Mouse (Mus musculus): ENCODE results near the gene Ier2.
A peak's percentile ranks its signal among the peaks of the same experiment; 100 is the strongest.

Ier2 gene

GRCm38 (mm10) chr8:84662581-84663065 is at the start of gene Ier2:
TSS of gene Ier2 (minus strand) at chr8:84662852.
- DNase-seq (ENCODE audit: low spot score): peak; percentile 91

GRCm38 (mm10) chr8:84711933-84712758 is 49.5 kb upstream of the Ier2 start:
- DNase-seq (ENCODE audit: low spot score): no peak

DNA sequence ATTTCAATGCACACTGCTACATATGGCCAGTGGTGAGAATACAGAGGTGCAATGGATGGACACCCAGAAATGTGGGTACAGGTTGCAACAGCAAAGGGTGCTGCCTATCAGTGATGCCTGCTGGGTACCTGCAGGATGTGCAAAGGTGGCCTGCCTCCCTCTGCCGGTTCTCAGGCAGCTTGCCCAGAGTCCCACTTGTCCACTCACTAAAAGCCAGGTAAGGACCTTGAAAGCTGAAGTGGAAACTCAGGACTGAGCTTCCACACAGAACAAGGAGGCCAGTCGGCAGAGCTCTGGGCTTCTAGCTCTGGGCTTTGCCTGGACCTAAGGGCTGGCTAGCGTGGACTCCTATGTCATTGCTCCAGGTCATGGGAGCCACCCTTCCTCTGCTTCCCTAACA is 48.7 kb upstream of the Ier2 start:
- DNase-seq (ENCODE audit: low spot score): no peak

DNA sequence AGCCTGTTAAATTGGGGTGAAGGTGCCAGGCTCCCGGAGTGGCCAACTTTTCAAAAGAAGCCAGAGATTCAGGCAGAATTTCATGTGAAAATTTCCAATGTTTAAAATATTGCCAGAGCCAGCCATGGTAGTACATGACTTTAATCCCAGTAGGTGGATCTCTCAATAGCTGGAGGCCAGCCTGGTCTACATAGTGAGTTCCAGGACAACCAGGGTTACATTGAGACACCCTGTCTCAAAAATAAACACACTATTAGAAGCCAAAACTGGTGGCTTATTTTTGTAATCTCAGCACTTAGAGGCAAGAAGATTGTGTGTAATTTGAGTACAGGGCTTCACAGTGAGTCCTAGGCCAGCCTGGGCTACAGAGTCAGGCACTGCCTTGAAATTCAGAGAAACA is 47.3 kb upstream of the Ier2 start:
- DNase-seq (ENCODE audit: low spot score): no peak

DNA sequence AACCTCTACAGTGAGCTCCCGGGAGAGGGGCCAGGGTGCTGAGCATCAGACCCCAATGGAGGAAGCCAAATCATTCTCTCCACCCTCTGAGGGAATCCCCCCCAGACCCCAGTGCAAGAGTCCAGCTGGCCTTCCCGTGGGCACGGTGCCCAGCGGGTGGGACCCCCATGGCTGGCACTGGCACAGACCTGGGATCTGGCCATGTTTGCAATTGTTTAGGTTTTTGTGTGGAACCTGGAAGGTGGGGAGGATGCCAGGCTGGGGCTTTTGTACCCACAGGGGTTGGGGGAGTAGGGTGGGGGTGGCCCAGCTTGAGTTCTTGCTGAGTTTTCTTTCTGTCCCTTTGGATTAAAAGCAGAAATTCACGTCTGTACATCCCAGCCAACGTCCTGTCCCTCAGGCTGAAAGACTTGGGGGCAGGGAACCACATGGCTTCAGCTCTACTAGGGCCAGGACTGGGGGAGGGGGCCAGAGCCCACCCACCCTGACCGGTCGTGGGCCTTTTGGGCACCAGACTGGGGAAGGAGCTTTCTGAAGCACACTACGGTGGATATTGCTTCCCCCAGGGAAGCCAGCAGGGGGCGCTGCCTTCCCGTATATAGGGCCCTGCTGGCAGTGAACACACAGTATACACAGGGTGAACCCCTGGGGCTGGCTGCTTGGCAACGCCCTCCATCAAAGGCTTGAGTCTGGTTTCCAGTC is 46.3 kb upstream of the Ier2 start:
- DNase-seq (ENCODE audit: low spot score): peak; percentile 77

DNA sequence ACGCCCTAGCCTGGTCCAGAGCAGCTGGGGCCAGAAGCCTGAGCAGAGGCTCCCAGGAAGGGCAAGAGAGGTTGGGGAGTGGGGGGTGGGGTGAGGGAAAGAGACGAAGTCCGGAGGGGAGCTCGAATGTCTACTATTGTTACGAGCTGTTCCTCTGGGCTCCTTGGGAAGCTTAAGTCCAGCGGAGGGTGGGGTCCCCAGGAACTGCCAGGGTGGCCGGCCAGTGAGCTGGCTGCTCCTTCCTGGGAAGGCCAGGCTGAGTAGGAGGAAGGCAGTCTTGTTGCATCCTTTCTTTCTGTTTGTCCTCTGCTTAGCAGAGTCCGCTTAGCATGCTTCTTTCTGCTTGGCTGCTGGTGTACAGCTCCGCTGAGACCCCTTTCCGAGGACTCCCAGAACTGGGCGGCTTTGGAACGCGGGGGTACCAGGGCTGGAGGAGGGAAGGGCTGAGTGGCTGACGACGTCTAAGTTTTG is 45.5 kb upstream of the Ier2 start:
- no peak for DNase-seq (ENCODE audit: low spot score)

DNA sequence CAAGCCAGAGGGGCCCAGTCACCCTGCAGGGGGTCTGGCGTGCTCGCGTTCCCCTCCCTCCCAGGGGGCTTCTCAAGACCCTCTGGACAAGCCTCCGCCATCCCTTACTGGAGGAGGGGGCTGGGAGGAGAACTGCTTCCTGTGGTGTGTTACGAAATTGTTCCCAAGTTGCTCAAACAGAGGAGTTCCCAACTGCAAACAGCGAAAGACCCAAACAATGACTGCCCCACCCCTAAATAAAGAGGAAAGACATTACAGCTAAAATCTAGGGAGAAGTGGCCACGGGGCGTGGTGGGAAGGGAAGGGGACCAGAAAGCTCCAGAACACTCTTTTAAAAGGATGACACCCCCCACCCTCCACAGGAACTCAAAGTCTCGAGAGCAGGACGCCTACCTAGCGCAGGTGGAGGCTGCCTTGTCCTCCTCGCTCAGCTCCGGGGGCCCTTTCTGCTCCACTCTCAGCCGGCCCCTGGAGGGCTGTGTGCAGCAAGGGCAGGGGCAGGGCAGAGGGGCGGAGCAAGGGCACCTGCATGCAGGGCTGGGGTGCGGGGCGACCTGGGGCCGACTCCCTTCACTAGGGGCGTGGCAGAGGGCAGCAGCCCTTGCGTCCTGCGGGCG is 44.7 kb upstream of the Ier2 start:
- no peak for DNase-seq (ENCODE audit: low spot score)

DNA sequence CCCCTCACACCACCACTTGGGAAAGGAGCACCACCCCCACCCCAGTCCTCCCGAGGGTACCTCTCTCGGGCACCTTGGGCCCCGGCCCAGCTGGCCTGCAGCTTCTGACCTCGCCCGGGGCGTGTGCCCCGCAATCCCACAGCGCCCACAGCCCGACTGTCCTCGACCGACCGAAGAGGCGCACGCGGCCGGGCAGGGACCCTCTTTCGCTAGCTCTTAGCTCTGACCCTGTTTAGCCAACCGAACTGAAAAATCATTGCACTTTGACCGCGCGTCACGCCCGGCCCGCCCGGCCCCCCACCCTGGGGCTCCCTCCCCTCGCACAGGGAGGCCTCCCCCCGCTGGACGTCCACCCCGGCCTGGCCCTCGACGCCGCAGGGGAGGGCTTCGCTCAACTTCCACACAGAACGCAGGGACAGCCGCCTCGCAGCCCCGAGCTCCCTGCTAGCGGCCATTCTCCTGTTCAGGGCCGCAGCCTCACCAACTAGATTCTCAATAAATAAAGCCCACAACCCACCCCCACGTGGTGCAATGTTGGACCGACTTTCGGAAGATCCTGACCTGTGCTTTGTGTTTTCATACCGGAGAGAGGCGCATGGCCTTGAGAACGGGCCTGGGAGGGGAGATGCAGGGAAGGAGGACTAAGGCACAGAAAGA is 44.1 kb upstream of the Ier2 start:
- no peak for DNase-seq (ENCODE audit: low spot score)

DNA sequence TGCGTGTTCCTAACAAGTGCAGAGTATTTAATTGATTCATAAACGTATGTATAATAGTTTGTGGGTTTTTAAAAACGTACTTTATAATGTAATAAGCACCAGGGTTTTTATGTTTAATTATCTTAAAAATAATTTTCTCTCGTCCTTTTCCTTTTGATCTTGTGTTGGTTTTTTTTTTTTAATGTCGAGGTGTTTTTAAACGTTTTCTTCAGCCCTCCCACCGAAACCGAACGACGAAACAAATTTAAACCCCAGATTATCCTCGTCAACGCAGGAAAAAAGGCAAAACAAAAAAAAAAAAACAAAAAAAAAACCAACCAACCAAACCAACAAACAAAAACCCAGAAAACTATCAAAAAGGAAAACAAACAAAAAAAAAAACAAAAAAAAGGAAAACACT is 43.3 kb upstream of the Ier2 start:
- DNase-seq (ENCODE audit: low spot score): no peak

DNA sequence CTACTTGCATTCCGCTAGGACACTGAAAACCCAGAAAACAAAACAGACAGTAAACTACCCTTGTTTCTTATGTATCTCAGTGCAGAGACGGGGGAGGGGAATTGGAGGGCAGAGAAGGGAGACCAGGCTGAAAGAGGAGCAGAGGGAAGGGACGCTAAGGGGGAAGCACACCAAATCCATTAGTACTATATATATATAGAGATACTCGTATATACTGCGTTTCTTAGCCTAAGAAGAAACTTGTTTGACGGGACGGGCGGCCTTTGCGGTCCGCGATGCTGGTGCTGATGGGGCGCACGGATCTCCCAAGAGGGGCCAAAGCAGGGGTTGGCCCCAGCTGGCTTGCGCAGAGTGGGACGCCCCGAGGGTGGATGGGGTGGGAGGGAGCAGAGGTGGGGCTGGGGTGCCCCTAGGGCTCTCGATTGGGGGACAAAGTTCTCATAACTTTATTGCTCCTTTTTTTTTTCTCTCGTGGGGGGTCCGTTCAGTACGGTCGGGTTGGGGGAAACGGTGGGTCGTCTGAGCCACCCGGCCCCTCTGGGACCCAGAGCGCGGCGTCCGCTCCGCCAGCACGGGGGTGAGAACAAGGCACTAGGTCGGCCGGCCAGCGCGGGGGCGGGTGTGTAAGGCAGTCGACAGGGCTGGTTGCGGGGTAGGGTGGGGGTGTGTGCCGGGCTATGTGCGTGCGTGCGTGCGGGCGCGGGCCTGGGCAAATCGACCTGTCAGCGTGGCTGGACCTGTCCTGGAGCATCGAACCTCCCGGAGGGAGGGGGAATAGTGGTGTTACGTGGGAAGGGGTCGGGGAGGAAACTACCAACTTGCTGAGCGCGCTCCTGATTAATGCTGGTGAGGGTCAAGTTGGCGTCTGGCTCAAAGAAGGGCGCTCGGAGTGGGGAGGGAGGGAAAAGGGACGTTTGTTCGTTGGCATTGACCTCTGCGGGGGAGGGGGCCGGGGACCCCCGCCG is 42.5 kb upstream of the Ier2 start:
- no peak for DNase-seq (ENCODE audit: low spot score)

- no peak for DNase-seq (ENCODE audit: low spot score)
Observed at GRCm38 (mm10) chr8:84704356-84704755, 41.7 kb upstream of the Ier2 start.

DNA sequence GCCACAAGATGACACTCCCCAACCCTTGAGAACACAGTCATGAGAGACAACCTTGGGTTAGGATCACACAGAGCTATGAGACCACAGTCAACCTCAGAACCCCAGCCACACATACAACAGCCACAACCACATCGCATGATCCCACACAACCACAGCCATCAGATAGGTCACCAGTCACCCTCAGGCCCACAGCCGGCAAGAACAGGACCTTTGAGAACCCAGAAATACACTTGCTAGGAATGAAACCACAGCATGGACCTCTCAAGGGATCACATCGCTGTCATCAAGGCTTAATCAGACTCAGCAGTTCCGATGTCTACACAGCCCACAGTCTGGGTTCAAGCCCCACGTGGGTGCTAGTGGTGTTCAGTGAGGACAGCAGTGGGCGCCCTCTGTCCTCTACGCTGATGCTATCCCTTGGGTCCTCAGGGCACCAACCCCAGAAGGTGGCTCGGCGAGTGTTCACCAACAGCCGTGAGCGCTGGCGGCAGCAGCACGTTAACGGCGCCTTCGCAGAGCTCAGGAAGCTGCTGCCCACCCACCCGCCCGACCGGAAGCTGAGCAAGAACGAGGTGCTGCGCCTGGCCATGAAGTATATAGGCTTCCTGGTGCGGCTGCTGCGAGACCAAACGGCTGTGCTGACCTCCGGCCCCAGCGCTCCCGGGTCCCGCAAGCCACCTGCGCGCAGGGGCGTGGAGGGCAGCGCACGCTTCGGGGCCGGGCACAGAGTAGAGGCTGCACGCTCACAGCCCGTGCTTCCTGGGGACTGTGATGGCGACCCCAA is 41.0 kb upstream of the Ier2 start:
- DNase-seq (ENCODE audit: low spot score): no peak

- no peak for DNase-seq (ENCODE audit: low spot score)
Observed at GRCm38 (mm10) chr8:84702963-84703465, 40.4 kb upstream of the Ier2 start.

DNA sequence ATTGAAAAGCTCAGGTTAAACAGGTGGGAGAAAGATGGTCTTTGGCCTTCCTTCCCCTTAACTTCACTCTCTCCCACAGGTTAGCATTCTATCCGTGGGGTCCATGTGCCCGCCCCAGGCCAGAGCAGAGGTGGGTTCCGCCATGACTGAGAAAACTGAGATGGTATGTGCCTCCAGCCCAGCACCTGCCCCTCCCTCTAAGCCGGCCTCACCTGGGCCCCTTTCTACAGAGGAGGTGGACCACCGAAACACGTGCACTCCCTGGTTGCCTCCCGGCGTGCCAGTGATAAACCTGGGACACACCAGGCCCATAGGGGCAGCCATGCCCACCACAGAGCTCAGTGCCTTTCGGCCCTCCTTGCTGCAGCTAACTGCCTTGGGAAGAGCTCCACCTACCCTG is 39.9 kb upstream of the Ier2 start:
- no peak for DNase-seq (ENCODE audit: low spot score)

DNA sequence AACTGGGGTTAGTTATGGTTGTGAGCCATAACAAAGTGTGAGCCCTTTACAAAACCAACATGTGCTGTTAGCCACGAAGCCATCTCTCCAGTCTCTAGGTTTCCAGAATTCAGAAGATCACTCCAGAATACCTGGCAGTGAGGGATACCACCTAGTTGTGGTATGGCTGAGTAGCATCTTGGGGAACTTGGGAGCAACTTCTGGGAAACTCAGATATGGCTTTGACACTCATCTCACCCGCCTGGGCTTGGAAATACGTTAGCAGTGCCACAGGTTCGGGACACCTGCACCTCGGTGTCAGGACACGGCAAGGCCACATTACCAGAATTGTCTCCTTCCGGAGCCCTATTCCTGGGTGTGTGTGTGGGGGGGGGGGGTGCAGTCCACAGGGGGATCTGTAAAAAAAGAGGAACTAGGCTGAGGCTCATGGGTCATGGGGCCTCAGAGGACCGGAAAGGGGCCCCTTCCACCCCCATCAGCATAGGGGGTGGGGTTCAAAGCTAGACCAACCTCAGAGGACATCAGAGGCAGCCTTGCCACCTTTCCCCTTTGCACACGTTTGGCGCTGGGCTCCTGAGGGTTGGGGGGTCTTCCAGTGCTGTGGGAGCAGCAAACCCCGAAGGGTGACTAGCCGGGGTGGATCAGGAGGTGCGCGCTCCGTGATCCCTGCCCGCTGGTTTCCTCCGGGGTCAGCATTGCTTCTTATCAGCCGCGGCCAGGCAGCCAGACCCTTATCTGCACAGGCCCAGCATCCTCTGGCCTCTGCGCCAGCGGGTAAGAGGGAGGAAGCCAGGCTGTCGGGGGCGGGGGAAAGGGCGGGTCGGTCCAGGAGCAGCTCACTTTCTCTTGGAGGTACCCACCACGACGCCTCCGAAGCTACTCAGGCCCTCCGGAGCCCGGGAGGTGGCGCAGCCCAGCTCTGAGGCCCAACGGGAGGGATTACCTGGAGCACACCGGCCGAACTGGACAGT is 38.6 kb upstream of the Ier2 start, which contains the start of gene Lyl1:
Lyl1 (plus strand) TSS at position 517 of the 971 bp plus-strand sequence.
- DNase-seq (ENCODE audit: low spot score): no peak

- no peak for DNase-seq (ENCODE audit: low spot score)
Observed at GRCm38 (mm10) chr8:84700526-84700925, 37.9 kb upstream of the Ier2 start.

- no peak for DNase-seq (ENCODE audit: low spot score)
Observed at GRCm38 (mm10) chr8:84699861-84700322, 37.2 kb upstream of the Ier2 start.

DNA sequence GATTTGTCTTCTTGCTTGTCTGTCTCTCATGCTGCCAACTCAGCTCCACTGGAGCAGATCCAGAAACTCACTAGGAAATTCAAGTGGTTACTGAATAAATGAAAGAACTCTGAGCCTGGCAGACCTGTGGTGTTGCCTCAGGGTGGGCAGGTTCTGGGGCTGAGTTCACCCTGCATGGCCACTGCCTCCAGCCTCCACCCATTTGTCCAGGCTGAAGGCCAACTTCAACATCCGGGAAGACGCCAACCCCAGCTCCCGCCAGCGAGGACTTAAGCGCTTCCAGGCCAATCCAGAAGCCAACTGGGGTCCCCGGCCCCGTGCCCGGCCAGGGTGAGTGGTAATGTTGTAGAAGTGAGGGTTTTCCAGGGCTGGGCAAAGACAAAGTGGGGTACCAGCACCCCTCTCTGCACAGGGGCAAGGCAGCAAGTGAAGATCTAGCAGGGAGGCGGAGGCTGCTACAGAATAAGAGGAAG is 36.3 kb upstream of the Ier2 start:
- DNase-seq (ENCODE audit: low spot score): no peak

All from left cerebral cortex, adult 11 months (tissue).